Mouse (Mus musculus) adipose tissue, adult 10 weeks (tissue): ENCODE measurements around the gene Clcn7. TPM values are rescaled to one million over a fixed set of nuclear protein-coding genes. Genes with fewer than 3 reads are reported as not detected.

Source experiments
- polyA plus RNA-seq: library from polyadenylated mRNA; stranded (reverse); fragments of 350-450 nt; fragmentation: Illumina TruSeq; extraction: RNeasy Lipid Tissue Mini Kit (QIAGEN cat#74804); gene quantifications from one replicate; pipeline ENCODE4 v1.2.3, GENCODE M21; 2014; ENCODE audit warnings: low read depth, low replicate concordance

Gene Clcn7
- 66.5 TPM for polyA plus RNA-seq

GRCm38 (mm10) chr17:25133275-25133698, at the start of gene Clcn7:
Clcn7 (plus strand) TSS chr17:25133391.

GRCm38 (mm10) chr17:25083444-25083931, 49.7 kb upstream of the Clcn7 start, which contains the start of gene Tmem204:
Tmem204 (minus strand) TSS chr17:25083591.

GRCm38 (mm10) chr17:25115664-25116432, 17.3 kb upstream of the Clcn7 start, which contains the start of gene Telo2:
Telo2 (minus strand) TSS chr17:25115967.

GRCm38 (mm10) chr17:25120406-25120805, 12.8 kb upstream of the Clcn7 start, which contains the start of gene Ptx4:
Ptx4 (plus strand) TSS chr17:25120760.

GRCm38 (mm10) chr17:25162161-25162560, 29.0 kb downstream of the Clcn7 start, which contains the start of gene Ccdc154:
Ccdc154 (plus strand) TSS chr17:25162461.

GRCm38 (mm10) chr17:25175411-25175810, 42.2 kb downstream of the Clcn7 start, which contains the start of gene Gm38655:
Gm38655 (minus strand) TSS chr17:25175471.

GRCm38 (mm10) chr17:25184129-25184691, 51.0 kb downstream of the Clcn7 start, which contains the start of gene BC003965:
BC003965 (plus strand) TSS chr17:25184554.

GRCm38 (mm10) chr17:25188150-25189031, 55.2 kb downstream of the Clcn7 start, which contains the start of gene Unkl:
Unkl (plus strand) TSS chr17:25188397.

Other genes starting within 250 kb of the Clcn7 start
- 38.1 TPM for gene Nubp2, start 247.0 kb upstream of the Clcn7 start, polyA plus RNA-seq
- gene Spsb3, start 246.7 kb upstream of the Clcn7 start, polyA plus RNA-seq = 33.3 TPM
- 35.3 TPM for gene Eme2, start 238.3 kb upstream of the Clcn7 start, polyA plus RNA-seq
- 79.8 TPM for gene Mrps34, start 238.3 kb upstream of the Clcn7 start, polyA plus RNA-seq
- 52.6 TPM for gene Nme3, start 236.9 kb upstream of the Clcn7 start, polyA plus RNA-seq
- 54.7 TPM for gene Mapk8ip3, start 196.4 kb upstream of the Clcn7 start, polyA plus RNA-seq
- gene Jpt2, start 172.7 kb upstream of the Clcn7 start, polyA plus RNA-seq = 49.4 TPM
- gene Cramp1l, start 117.6 kb upstream of the Clcn7 start, polyA plus RNA-seq = 15.0 TPM
- gene Ift140, start 117.3 kb upstream of the Clcn7 start, polyA plus RNA-seq = 18.5 TPM
- gene Tmem204, start 49.8 kb upstream of the Clcn7 start, polyA plus RNA-seq = 21.5 TPM
- gene Telo2, start 17.4 kb upstream of the Clcn7 start, polyA plus RNA-seq = 26.1 TPM
- gene Ptx4, start 12.6 kb upstream of the Clcn7 start, polyA plus RNA-seq = not detected
- 0.20 TPM for gene Ccdc154, start 29.1 kb downstream of the Clcn7 start, polyA plus RNA-seq
- 1.1 TPM for gene Gm38655, start 42.1 kb downstream of the Clcn7 start, polyA plus RNA-seq
- gene BC003965, start 51.2 kb downstream of the Clcn7 start, polyA plus RNA-seq = 12.7 TPM
- gene Unkl, start 55.0 kb downstream of the Clcn7 start, polyA plus RNA-seq = 13.4 TPM
- gene Gnptg, start 106.7 kb downstream of the Clcn7 start, polyA plus RNA-seq = 42.7 TPM
- gene Tsr3, start 106.8 kb downstream of the Clcn7 start, polyA plus RNA-seq = 19.2 TPM
- 3.1 TPM for gene Baiap3, start 123.0 kb downstream of the Clcn7 start, polyA plus RNA-seq
- 213 TPM for gene Ube2i, start 141.2 kb downstream of the Clcn7 start, polyA plus RNA-seq
- 0.43 TPM for gene Prss34, start 165.0 kb downstream of the Clcn7 start, polyA plus RNA-seq
- not detected for gene Prss28, start 175.3 kb downstream of the Clcn7 start, polyA plus RNA-seq
- not detected for gene Prss29, start 185.3 kb downstream of the Clcn7 start, polyA plus RNA-seq
- gene Tpsab1, start 212.2 kb downstream of the Clcn7 start, polyA plus RNA-seq = 0.97 TPM
- gene Tpsb2, start 232.9 kb downstream of the Clcn7 start, polyA plus RNA-seq = 9.6 TPM
- not detected for gene Tpsg1, start 235.9 kb downstream of the Clcn7 start, polyA plus RNA-seq